Mouse (Mus musculus): ENCODE results near the gene Sh3kbp1. TPM values are rescaled to one million over a fixed set of nuclear protein-coding genes. Genes with fewer than 3 reads are reported as not detected.

The Sh3kbp1 gene
- polyA plus RNA-seq, 1 experiment from 2014 or later: 31.4 TPM

DNA sequence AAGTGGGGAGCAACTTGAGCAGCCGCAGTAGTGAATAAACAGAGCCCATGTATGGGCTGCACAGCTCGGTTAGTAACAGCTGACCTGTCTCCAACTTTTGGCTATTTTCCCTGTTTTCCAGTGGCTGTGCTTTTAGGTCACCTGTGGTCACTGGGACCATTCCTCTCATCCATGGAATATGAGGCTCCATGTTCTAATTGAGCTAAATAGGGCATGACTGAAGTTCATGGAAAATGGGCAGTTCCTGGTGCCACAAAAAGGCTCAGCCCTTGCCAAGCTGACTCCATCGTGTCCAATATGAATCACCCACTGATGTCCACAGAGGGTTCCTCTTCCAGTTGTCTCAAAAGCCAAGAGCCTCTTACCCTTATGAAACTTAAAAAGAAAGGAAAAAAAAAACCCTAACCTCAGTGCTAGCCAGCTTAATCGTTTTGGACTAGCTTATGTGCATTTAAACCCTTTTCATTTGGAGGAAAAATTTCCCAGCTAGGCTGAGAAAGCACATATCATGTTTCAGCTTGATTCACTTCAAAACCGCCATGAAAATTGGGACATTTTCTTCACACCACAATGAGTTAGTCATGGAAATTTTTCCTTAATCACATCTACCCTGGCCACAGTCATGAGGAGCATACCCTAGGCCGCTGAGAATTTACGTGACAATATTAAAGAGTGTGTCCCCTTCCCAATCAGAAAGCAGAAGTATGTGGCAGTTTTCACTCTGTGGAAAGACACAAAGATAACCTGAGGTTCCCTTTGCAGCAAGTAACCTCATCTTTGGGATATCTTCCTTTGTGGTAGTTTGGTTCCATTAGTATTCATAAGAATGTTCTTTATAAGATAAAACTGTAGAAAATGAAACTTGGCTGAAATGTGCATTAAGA lies 326.7 kb downstream of the Sh3kbp1 start:
- H3K4me3 ChIP-seq (ENCODE audit: low read depth, low read length): no peak overlapping the region
- ATAC-seq (ENCODE audit: low FRiP score): no peak
- H3K4me2 ChIP-seq (replicated peaks; ENCODE audit: low read depth, low read length): no peak overlapping the region
- no peak overlapping the region for H3K27ac ChIP-seq (ENCODE audit: low read depth, low read length)
- H3K9me3 ChIP-seq (ENCODE audit: control insufficient read depth, low read length): no peaks in the 10 kb centered on the region
- H3K36me3 ChIP-seq (ENCODE audit: control insufficient read depth, insufficient read depth, low read length): no peaks in the 10 kb centered on the region
- no peak for DNase-seq (ENCODE audit: low spot score)
- H3K9ac ChIP-seq (ENCODE audit: low read depth, low read length): no peak overlapping the region
- H3K4me1 ChIP-seq (replicated peaks; ENCODE audit: control insufficient read depth, insufficient read depth, low read length): no peaks in the 10 kb centered on the region
- H3K27me3 ChIP-seq (ENCODE audit: control insufficient read depth, insufficient read depth, low read length): peaks cover 2% of the 10 kb centered on the region
- WGBS: 89% methylated on average over 7 of the region's 7 CpGs

GRCm38 (mm10) chrX:159954430-159954779 lies 327.3 kb downstream of the Sh3kbp1 start:
- ATAC-seq (ENCODE audit: low FRiP score) (no peak), DNase-seq (ENCODE audit: low spot score) (no peak)
- Histone ChIP-seq H3K27ac (ENCODE audit: low read depth, low read length) (no peak overlapping the region), H3K9me3 (ENCODE audit: control insufficient read depth, low read length) (no peaks in the 10 kb centered on the region), H3K27me3 (ENCODE audit: control insufficient read depth, insufficient read depth, low read length) (peaks cover 2% of the 10 kb centered on the region), H3K4me1 (replicated peaks; ENCODE audit: control insufficient read depth, insufficient read depth, low read length) (no peaks in the 10 kb centered on the region), H3K4me2 (replicated peaks; ENCODE audit: low read depth, low read length) (no peak overlapping the region), H3K4me3 (ENCODE audit: low read depth, low read length) (no peak overlapping the region), H3K36me3 (ENCODE audit: control insufficient read depth, insufficient read depth, low read length) (no peaks in the 10 kb centered on the region), H3K9ac (ENCODE audit: low read depth, low read length) (no peak overlapping the region)
- 71% methylated on average over 4 of the region's 4 CpGs for WGBS

DNA sequence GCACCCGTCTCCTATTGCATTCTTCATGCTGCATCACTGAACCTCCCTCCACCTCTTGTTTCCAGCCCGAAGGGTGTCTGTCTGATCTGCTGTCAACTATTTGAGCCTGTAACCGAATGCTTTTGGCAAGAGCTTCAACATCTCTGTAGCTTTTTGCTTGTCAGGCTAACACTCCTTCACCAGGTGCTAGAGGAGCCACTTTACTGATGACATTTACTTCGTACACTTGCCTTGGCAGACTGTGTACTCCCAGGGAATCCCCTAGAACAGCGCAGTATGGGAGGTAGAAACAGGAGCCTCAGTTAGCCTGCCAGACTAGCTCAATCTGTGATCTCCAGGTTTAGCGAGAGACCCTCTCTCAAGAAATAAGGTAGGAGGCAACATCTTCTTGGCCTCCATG lies 328.4 kb downstream of the Sh3kbp1 start:
- Histone ChIP-seq H3K4me1 (replicated peaks; ENCODE audit: control insufficient read depth, insufficient read depth, low read length) (no peaks in the 10 kb centered on the region), H3K4me3 (ENCODE audit: low read depth, low read length) (no peak overlapping the region), H3K27me3 (ENCODE audit: control insufficient read depth, insufficient read depth, low read length) (peaks cover 2% of the 10 kb centered on the region), H3K9ac (ENCODE audit: low read depth, low read length) (no peak overlapping the region), H3K9me3 (ENCODE audit: control insufficient read depth, low read length) (no peaks in the 10 kb centered on the region), H3K27ac (ENCODE audit: low read depth, low read length) (no peak overlapping the region), H3K4me2 (replicated peaks; ENCODE audit: low read depth, low read length) (no peak overlapping the region), H3K36me3 (ENCODE audit: control insufficient read depth, insufficient read depth, low read length) (no peaks in the 10 kb centered on the region)
- WGBS: 80% methylated on average over 6 of the region's 6 CpGs
- ATAC-seq (ENCODE audit: low FRiP score): no peak
- DNase-seq (ENCODE audit: low spot score): no peak

- Histone ChIP-seq H3K27ac (ENCODE audit: low read depth, low read length) (no peak overlapping the region), H3K36me3 (ENCODE audit: control insufficient read depth, insufficient read depth, low read length) (no peaks in the 10 kb centered on the region), H3K27me3 (ENCODE audit: control insufficient read depth, insufficient read depth, low read length) (no peaks in the 10 kb centered on the region; the same call in none of the 2 replicates), H3K9ac (ENCODE audit: low read depth, low read length) (no peak overlapping the region), H3K4me2 (replicated peaks; ENCODE audit: low read depth, low read length) (no peak overlapping the region), H3K4me1 (replicated peaks; ENCODE audit: control insufficient read depth, insufficient read depth, low read length) (no peaks in the 10 kb centered on the region), H3K4me3 (ENCODE audit: low read depth, low read length) (no peak overlapping the region), H3K9me3 (ENCODE audit: control insufficient read depth, low read length) (no peaks in the 10 kb centered on the region)
- no peak for ATAC-seq (ENCODE audit: low FRiP score)
- DNase-seq (ENCODE audit: low spot score): no peak
- 79% methylated on average over 2 of the region's 2 CpGs for WGBS
Measured at GRCm38 (mm10) chrX:159961385-159961784, 334.3 kb downstream of the Sh3kbp1 start.

- Histone ChIP-seq H3K4me3 (ENCODE audit: low read depth, low read length) (no peak overlapping the region), H3K27me3 (ENCODE audit: control insufficient read depth, insufficient read depth, low read length) (no peaks in the 10 kb centered on the region; the same call in none of the 2 replicates), H3K27ac (ENCODE audit: low read depth, low read length) (no peak overlapping the region), H3K9me3 (ENCODE audit: control insufficient read depth, low read length) (no peaks in the 10 kb centered on the region), H3K36me3 (ENCODE audit: control insufficient read depth, insufficient read depth, low read length) (no peaks in the 10 kb centered on the region), H3K9ac (ENCODE audit: low read depth, low read length) (no peak overlapping the region), H3K4me1 (replicated peaks; ENCODE audit: control insufficient read depth, insufficient read depth, low read length) (no peaks in the 10 kb centered on the region), H3K4me2 (replicated peaks; ENCODE audit: low read depth, low read length) (no peak overlapping the region)
- WGBS: 37% methylated on average over 4 of the region's 4 CpGs
- ATAC-seq (ENCODE audit: low FRiP score) (peak; percentile 6; the same call in 1 of the 2 replicates), DNase-seq (ENCODE audit: low spot score) (peak; percentile 78)
Measured at GRCm38 (mm10) chrX:159963273-159963672, 336.2 kb downstream of the Sh3kbp1 start.

DNA sequence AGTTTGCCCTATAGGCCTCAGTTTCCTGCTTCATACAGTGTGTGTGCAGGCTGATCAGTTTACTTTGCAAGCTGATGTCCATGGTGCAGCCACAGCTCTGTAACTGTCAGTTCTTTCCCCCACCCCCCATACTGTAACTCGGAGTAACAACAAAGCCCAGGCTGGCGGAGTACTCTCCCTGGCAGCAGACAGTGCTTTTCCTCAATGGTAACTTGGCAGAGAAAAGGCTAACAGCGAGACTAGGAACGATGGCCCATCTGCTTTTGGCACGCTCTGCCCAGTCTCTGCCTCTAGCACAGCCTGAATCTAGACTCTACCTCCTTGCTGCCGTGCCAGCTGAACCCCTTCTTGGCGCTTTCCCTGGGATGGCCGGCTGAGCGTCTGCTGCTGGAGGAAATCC lies 336.9 kb downstream of the Sh3kbp1 start:
- Histone ChIP-seq H3K9ac (ENCODE audit: low read depth, low read length) (no peak overlapping the region), H3K27ac (ENCODE audit: low read depth, low read length) (no peak overlapping the region), H3K4me1 (replicated peaks; ENCODE audit: control insufficient read depth, insufficient read depth, low read length) (no peaks in the 10 kb centered on the region), H3K4me3 (ENCODE audit: low read depth, low read length) (no peak overlapping the region), H3K4me2 (replicated peaks; ENCODE audit: low read depth, low read length) (no peak overlapping the region), H3K9me3 (ENCODE audit: control insufficient read depth, low read length) (no peaks in the 10 kb centered on the region), H3K36me3 (ENCODE audit: control insufficient read depth, insufficient read depth, low read length) (no peaks in the 10 kb centered on the region), H3K27me3 (ENCODE audit: control insufficient read depth, insufficient read depth, low read length) (no peaks in the 10 kb centered on the region; the same call in none of the 2 replicates)
- WGBS: 91% methylated on average over 9 of the region's 9 CpGs
- ATAC-seq (ENCODE audit: low FRiP score): no peak
- no peak for DNase-seq (ENCODE audit: low spot score)

DNA sequence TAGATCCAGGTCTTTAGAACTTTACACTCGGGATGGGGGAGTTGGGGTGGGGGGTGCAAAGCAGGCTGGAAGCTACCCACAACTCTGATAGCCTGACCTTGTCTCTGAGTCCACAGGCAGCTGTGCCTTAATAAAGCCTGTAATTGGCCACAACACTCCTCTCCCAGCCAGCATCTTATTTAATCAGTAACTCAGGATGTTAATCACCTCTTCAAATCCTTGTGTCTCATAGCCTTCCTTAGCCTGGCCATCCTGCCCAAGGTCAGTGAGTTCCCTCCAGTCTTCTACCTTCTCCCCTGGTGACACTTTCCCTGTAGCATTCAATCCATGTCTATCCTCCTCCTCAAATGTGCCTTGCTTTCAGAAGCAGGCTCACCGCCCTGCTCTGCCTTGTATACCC lies 342.0 kb downstream of the Sh3kbp1 start:
- ATAC-seq (ENCODE audit: low FRiP score): no peak
- no peaks in the 10 kb centered on the region; the same call in 1 of the 2 replicates for H3K27me3 ChIP-seq (ENCODE audit: control insufficient read depth, insufficient read depth, low read length)
- 82% methylated on average over 2 of the region's 2 CpGs for WGBS

GRCm38 (mm10) chrX:159971091-159971779 lies 344.2 kb downstream of the Sh3kbp1 start:
- no peaks in the 10 kb centered on the region for H3K36me3 ChIP-seq (ENCODE audit: control insufficient read depth, insufficient read depth, low read length)
- DNase-seq (ENCODE audit: low spot score): no peak
- 61% methylated on average over 3 of the region's 3 CpGs for WGBS
- ATAC-seq (ENCODE audit: low FRiP score): no peak
- no peak overlapping the region for H3K27ac ChIP-seq (ENCODE audit: low read depth, low read length)
- no peaks in the 10 kb centered on the region; the same call in 1 of the 2 replicates for H3K27me3 ChIP-seq (ENCODE audit: control insufficient read depth, insufficient read depth, low read length)
- no peak overlapping the region for H3K4me2 ChIP-seq (replicated peaks; ENCODE audit: low read depth, low read length)
- H3K4me1 ChIP-seq (replicated peaks; ENCODE audit: control insufficient read depth, insufficient read depth, low read length): no peaks in the 10 kb centered on the region
- H3K9me3 ChIP-seq (ENCODE audit: control insufficient read depth, low read length): no peaks in the 10 kb centered on the region
- H3K4me3 ChIP-seq (ENCODE audit: low read depth, low read length): no peak overlapping the region
- H3K9ac ChIP-seq (ENCODE audit: low read depth, low read length): no peak overlapping the region

More for the DNA sequence above, 342.0 kb downstream of the Sh3kbp1 start:
- Histone ChIP-seq H3K9me3 (ENCODE audit: control insufficient read depth, low read length) (no peaks in the 10 kb centered on the region), H3K36me3 (ENCODE audit: control insufficient read depth, insufficient read depth, low read length) (no peaks in the 10 kb centered on the region), H3K9ac (ENCODE audit: low read depth, low read length) (no peak overlapping the region), H3K4me3 (ENCODE audit: low read depth, low read length) (no peak overlapping the region), H3K4me2 (replicated peaks; ENCODE audit: low read depth, low read length) (no peak overlapping the region), H3K4me1 (replicated peaks; ENCODE audit: control insufficient read depth, insufficient read depth, low read length) (no peaks in the 10 kb centered on the region), H3K27ac (ENCODE audit: low read depth, low read length) (no peak overlapping the region)
- DNase-seq (ENCODE audit: low spot score): no peak

All from hindbrain, embryonic 11.5 days (tissue).